Mouse (Mus musculus): ENCODE results near the gene Serpinh1. TPM values are rescaled to one million over a fixed set of nuclear protein-coding genes. Genes with fewer than 3 reads are reported as not detected.

The Serpinh1 gene
- 211 and 229 TPM in 2 replicates for polyA plus RNA-seq (2011; ENCODE audit: insufficient read depth, insufficient read length, low read depth, missing spikeins)

DNA sequence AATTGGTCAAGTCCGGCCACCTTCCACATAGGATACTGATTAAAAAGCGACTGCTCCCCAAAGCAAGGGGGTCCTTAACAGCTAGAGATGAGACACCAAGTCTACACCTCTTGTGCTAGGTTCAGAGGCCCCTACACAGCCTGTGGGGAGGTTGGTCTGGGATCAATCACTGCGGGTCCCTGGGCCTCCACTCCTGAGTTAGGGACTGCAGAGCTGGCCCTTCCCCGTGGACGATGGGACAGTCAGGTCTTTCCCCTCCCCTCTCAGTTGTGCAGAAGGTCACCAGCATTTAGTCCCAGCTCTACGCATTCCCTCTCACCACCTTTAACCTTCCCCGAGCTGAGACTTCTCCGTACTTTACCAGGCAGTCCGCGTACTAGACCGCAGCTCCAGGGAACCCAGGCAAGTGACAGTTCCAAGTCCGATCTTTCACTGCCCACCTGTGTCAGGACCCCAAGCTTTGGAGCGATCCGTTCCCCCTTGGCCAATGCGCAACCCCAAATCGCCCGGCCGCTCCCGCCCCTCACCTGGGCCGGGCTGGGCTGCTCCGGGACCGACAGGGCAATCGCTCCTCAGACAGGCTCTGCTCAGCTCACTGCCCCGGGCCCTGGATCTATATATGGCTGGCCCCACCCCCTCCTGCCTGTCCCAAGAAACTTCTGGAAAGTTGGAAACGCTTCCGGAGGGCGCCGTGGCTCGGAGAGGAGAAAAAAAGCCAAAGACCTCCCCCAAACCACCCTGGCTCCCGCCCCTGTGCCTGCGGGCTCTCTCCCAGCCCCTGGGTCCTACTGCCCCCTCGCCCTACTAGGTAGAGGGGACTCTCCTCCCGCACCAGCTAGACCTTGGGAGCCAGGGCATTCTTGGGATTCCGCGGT, at the start of gene Serpinh1:
Gene Serpinh1, minus strand, starts transcription at position 714 of the 875 bp plus-strand sequence.
- peaks cover 4% of the 10 kb centered on the region; the same call in 1 of the 2 replicates for H3K36me3 ChIP-seq (ENCODE audit: control insufficient read depth, insufficient read depth, low read length, poor library complexity, severe bottlenecking)
- H3K4me1 ChIP-seq (ENCODE audit: control insufficient read depth, insufficient read depth, low read length): peaks cover 18% of the 10 kb centered on the region
- no peaks in the 10 kb centered on the region for H3K27me3 ChIP-seq (ENCODE audit: control insufficient read depth, insufficient read depth, low read length, poor library complexity, severe bottlenecking)
- no peaks in the 10 kb centered on the region for H3K9me3 ChIP-seq (replicated peaks; ENCODE audit: control insufficient read depth, insufficient read depth, low read length, poor library complexity, severe bottlenecking)
- H3K27ac ChIP-seq (ENCODE audit: insufficient read depth, low read length): peak within 1 kb of the TSS; percentile 70
- peak within 1 kb of the TSS; percentile 63 for H3K4me3 ChIP-seq (ENCODE audit: low read depth, low read length)
- H3K9ac ChIP-seq (ENCODE audit: low read depth, poor library complexity, severe bottlenecking): peak within 1 kb of the TSS; percentile 35
- TF ChIP-seq CTCF (IDR thresholded peaks at IDR 0.05; ENCODE audit: low read depth, low read length): no peak
- no peak for TF ChIP-seq POLR2A (IDR thresholded peaks at IDR 0.05; ENCODE audit: insufficient read depth, low read length)
- TF ChIP-seq EP300 (IDR thresholded peaks at IDR 0.05; ENCODE audit: insufficient read depth, low read depth, low read length): no peak

DNA sequence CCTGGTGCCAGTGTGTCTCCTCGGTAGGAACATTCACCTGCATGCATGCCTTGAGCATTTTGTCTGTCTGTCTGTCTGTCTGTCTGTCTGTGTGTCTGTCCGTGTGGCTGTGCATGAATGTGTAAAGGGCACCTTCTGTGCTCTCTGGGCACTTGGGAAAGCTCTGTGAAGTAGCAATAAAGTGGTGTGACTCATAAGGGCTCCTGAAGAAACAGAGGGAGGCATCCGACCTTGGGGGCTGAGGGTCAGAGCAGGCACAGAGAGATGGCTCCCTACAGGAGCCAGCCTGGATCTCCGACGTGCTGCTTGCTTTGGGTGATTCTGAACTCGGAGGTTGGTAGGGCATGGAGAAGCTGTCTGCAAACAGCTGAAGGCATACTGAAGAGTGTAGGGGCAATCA, 49.4 kb upstream of the Serpinh1 start:
- H3K9me3 ChIP-seq (replicated peaks; ENCODE audit: control insufficient read depth, insufficient read depth, low read length, poor library complexity, severe bottlenecking): 0 out of 2 replicates have a peak, but pooled peaks cover 2% of the 10 kb centered on the region
- H3K27me3 ChIP-seq (ENCODE audit: control insufficient read depth, insufficient read depth, low read length, poor library complexity, severe bottlenecking): no peaks in the 10 kb centered on the region
- H3K4me3 ChIP-seq (ENCODE audit: low read depth, low read length): no peak overlapping the region
- TF ChIP-seq POLR2A (IDR thresholded peaks at IDR 0.05; ENCODE audit: insufficient read depth, low read length): no peak
- TF ChIP-seq EP300 (IDR thresholded peaks at IDR 0.05; ENCODE audit: insufficient read depth, low read depth, low read length): no peak
- TF ChIP-seq CTCF (IDR thresholded peaks at IDR 0.05; ENCODE audit: low read depth, low read length): no peak
- H3K27ac ChIP-seq (ENCODE audit: insufficient read depth, low read length): no peak overlapping the region
- peaks cover 11% of the 10 kb centered on the region for H3K4me1 ChIP-seq (ENCODE audit: control insufficient read depth, insufficient read depth, low read length)
- H3K9ac ChIP-seq (ENCODE audit: low read depth, poor library complexity, severe bottlenecking): no peak overlapping the region
- no peaks in the 10 kb centered on the region for H3K36me3 ChIP-seq (ENCODE audit: control insufficient read depth, insufficient read depth, low read length, poor library complexity, severe bottlenecking)

DNA sequence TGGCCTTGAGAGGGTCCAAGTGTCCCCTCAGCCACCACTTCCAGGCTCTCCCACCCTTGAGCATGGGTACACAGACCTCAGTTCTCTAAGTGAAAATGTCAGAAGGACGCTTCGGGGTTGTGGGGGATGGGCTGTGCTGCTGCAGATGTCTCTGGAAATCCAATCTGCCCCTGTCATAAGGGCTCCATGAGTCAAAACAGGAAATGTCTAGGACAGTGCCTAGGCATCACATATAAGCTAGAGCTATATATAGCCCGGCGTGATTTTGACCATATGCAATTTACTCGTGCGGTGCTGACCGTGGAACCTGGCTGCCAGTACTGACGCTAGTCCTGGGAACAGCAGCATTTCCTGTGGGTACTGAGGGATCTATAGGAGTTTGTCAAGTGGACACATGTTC, 48.3 kb upstream of the Serpinh1 start:
- peaks cover 10% of the 10 kb centered on the region for H3K4me1 ChIP-seq (ENCODE audit: control insufficient read depth, insufficient read depth, low read length)

DNA sequence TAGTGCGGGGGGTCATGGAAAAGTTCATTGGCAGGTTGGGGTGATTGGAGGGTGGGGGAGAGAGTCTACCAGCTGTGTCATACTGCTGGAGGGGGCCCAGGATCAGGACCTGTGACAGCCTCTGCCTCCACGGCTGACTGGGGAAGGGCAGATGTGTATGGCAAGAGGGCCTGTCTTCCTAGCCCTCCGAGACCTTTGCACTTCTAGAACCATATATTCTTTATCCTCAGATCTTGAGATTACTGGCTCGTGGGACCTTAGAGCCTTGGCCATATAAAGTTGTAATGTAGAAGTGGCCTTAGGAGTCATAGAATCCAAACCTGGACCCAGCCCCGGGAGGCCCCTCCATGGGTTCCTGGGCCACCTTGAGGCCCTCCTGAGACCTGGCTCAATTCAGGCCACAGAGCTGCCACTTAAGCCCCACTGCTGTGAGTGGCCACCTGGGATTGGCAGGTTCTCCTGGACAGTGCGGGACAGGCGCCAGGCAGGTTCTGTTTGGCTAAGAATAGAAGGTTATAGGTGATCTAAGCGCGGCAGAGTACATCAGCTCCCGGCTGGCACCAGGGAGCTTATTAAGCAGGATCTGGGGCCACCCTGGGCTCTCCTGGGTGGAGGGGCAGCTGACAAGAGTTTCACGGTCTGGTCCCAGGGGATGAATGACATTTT, 44.1 kb upstream of the Serpinh1 start:
- no peak overlapping the region for H3K9ac ChIP-seq (ENCODE audit: low read depth, poor library complexity, severe bottlenecking)
- H3K27ac ChIP-seq (ENCODE audit: insufficient read depth, low read length): no peak overlapping the region
- H3K27me3 ChIP-seq (ENCODE audit: control insufficient read depth, insufficient read depth, low read length, poor library complexity, severe bottlenecking): no peaks in the 10 kb centered on the region
- no peak overlapping the region for H3K4me3 ChIP-seq (ENCODE audit: low read depth, low read length)
- H3K4me1 ChIP-seq (ENCODE audit: control insufficient read depth, insufficient read depth, low read length): peaks cover 1% of the 10 kb centered on the region
- H3K9me3 ChIP-seq (replicated peaks; ENCODE audit: control insufficient read depth, insufficient read depth, low read length, poor library complexity, severe bottlenecking): 0 out of 2 replicates have a peak, but pooled peaks cover 2% of the 10 kb centered on the region
- no peaks in the 10 kb centered on the region for H3K36me3 ChIP-seq (ENCODE audit: control insufficient read depth, insufficient read depth, low read length, poor library complexity, severe bottlenecking)
- TF ChIP-seq EP300 (IDR thresholded peaks at IDR 0.05; ENCODE audit: insufficient read depth, low read depth, low read length) (no peak), CTCF (IDR thresholded peaks at IDR 0.05; ENCODE audit: low read depth, low read length) (no peak), POLR2A (IDR thresholded peaks at IDR 0.05; ENCODE audit: insufficient read depth, low read length) (no peak)

More for the DNA sequence above, 48.3 kb upstream of the Serpinh1 start:
- Histone ChIP-seq H3K9me3 (replicated peaks; ENCODE audit: control insufficient read depth, insufficient read depth, low read length, poor library complexity, severe bottlenecking) (0 out of 2 replicates have a peak, but pooled peaks cover 2% of the 10 kb centered on the region), H3K27ac (ENCODE audit: insufficient read depth, low read length) (no peak overlapping the region), H3K36me3 (ENCODE audit: control insufficient read depth, insufficient read depth, low read length, poor library complexity, severe bottlenecking) (no peaks in the 10 kb centered on the region), H3K9ac (ENCODE audit: low read depth, poor library complexity, severe bottlenecking) (no peak overlapping the region), H3K4me3 (ENCODE audit: low read depth, low read length) (no peak overlapping the region), H3K27me3 (ENCODE audit: control insufficient read depth, insufficient read depth, low read length, poor library complexity, severe bottlenecking) (no peaks in the 10 kb centered on the region)
- no peak for TF ChIP-seq EP300 (IDR thresholded peaks at IDR 0.05; ENCODE audit: insufficient read depth, low read depth, low read length)
- TF ChIP-seq CTCF (IDR thresholded peaks at IDR 0.05; ENCODE audit: low read depth, low read length): no peak
- TF ChIP-seq POLR2A (IDR thresholded peaks at IDR 0.05; ENCODE audit: insufficient read depth, low read length): no peak

GRCm38 (mm10) chr7:99395908-99396616, 43.0 kb upstream of the Serpinh1 start:
- no peak overlapping the region for H3K27ac ChIP-seq (ENCODE audit: insufficient read depth, low read length)
- peaks cover 2% of the 10 kb centered on the region for H3K4me1 ChIP-seq (ENCODE audit: control insufficient read depth, insufficient read depth, low read length)
- H3K36me3 ChIP-seq (ENCODE audit: control insufficient read depth, insufficient read depth, low read length, poor library complexity, severe bottlenecking): no peaks in the 10 kb centered on the region
- H3K27me3 ChIP-seq (ENCODE audit: control insufficient read depth, insufficient read depth, low read length, poor library complexity, severe bottlenecking): no peaks in the 10 kb centered on the region
- H3K9ac ChIP-seq (ENCODE audit: low read depth, poor library complexity, severe bottlenecking): no peak overlapping the region
- H3K4me3 ChIP-seq (ENCODE audit: low read depth, low read length): no peak overlapping the region
- no peaks in the 10 kb centered on the region for H3K9me3 ChIP-seq (replicated peaks; ENCODE audit: control insufficient read depth, insufficient read depth, low read length, poor library complexity, severe bottlenecking)
- TF ChIP-seq CTCF (IDR thresholded peaks at IDR 0.05; ENCODE audit: low read depth, low read length): no peak
- TF ChIP-seq EP300 (IDR thresholded peaks at IDR 0.05; ENCODE audit: insufficient read depth, low read depth, low read length): no peak
- no peak for TF ChIP-seq POLR2A (IDR thresholded peaks at IDR 0.05; ENCODE audit: insufficient read depth, low read length)

Data from ES-Bruce4 (cell line).